Mouse (Mus musculus) forebrain, embryonic 16.5 days (tissue): ENCODE data around the gene En2. TPM values are rescaled to one million over a fixed set of nuclear protein-coding genes. Genes with fewer than 3 reads are reported as not detected.
A peak's percentile ranks its signal among the peaks of the same experiment; 100 is the strongest.

Experiments used
- ATAC-seq: fragments of 200-750 bp; cut with Nextera tagmentation; 2 replicates; pipeline ENCODE4 v1.8.0; 2017; ENCODE audit warnings: mild to moderate bottlenecking, moderate library complexity
- H3K27ac ChIP-seq: fragments of 300-500 bp; sonication (generic); 2 replicates; pipeline ENCODE4 v1.5.1; 2014; ENCODE audit warnings: low read length, control low read depth
- H3K27me3 ChIP-seq: fragments of 300-500 bp; sonication (generic); replicated peaks from 2 replicates; pipeline ENCODE4 v1.6.1; 2014; ENCODE audit warnings: low read length; ENCODE audit not compliant: control insufficient read depth, insufficient read depth
- H3K36me3 ChIP-seq: fragments of 300-500 bp; sonication (generic); 2 replicates; pipeline ENCODE4 v1.6.1; 2014; ENCODE audit not compliant: control insufficient read depth, insufficient read depth
- H3K4me1 ChIP-seq: fragments of 300-500 bp; sonication (generic); replicated peaks from 2 replicates; pipeline ENCODE4 v1.6.1; 2014; ENCODE audit warnings: low read length; ENCODE audit not compliant: control insufficient read depth, insufficient read depth
- H3K4me2 ChIP-seq: fragments of 300-500 bp; sonication (generic); 2 replicates; pipeline ENCODE4 v1.6.1; 2014; ENCODE audit warnings: mild to moderate bottlenecking, low read length, control low read depth
- H3K4me3 ChIP-seq: fragments of 300-500 bp; sonication (generic); replicated peaks from 2 replicates; pipeline ENCODE4 v1.5.1; 2014; ENCODE audit warnings: mild to moderate bottlenecking, low read length, control low read depth
- H3K9ac ChIP-seq: fragments of 300-500 bp; sonication (generic); replicated peaks from 2 replicates; pipeline ENCODE4 v1.6.1; 2014; ENCODE audit warnings: low read depth, low read length, control low read depth
- H3K9me3 ChIP-seq: fragments of 300-500 bp; sonication (generic); 2 replicates; pipeline ENCODE4 v1.6.1; 2016; ENCODE audit warnings: low read length; ENCODE audit not compliant: control insufficient read depth
- WGBS: fragments of 180-500 bp; shearing (Covaris S2); extraction: QIAGEN DNeasy Blood & Tissue Kit; methylation state at CpG from one replicate; pipeline ENCODE4 v1.1.7; 2014; 5-methylcytosine and 5-hydroxymethylcytosine counted together
- polyA plus RNA-seq: library from polyadenylated mRNA; unstranded; fragments of >200 nt; fragmentation: Nextera tagmentation; extraction: Ambion mirVana; gene quantifications from 2 replicates; pipeline ENCODE4 v1.2.1, GENCODE M21; 2015

En2 gene
- polyA plus RNA-seq, 1 experiment from 2014 or later: not detected

GRCm38 (mm10) chr5:28128851-28129250 lies 36.6 kb upstream of the En2 start:
- peaks cover 43% of the 10 kb centered on the region for H3K27me3 ChIP-seq
- H3K4me2 ChIP-seq: no peak overlapping the region
- 39% methylated on average over 1 of the region's 1 CpGs for WGBS
- no peak overlapping the region for H3K27ac ChIP-seq
- no peak overlapping the region for H3K4me3 ChIP-seq
- no peak for ATAC-seq
- no peaks in the 10 kb centered on the region for H3K36me3 ChIP-seq
- H3K4me1 ChIP-seq: peaks cover 3% of the 10 kb centered on the region; the same call in 1 of the 2 replicates
- no peak overlapping the region for H3K9ac ChIP-seq
- no peaks in the 10 kb centered on the region; the same call in 1 of the 2 replicates for H3K9me3 ChIP-seq

- Histone ChIP-seq H3K27ac (no peak overlapping the region), H3K9me3 (no peaks in the 10 kb centered on the region), H3K4me1 (no peaks in the 10 kb centered on the region), H3K36me3 (no peaks in the 10 kb centered on the region), H3K4me3 (no peak overlapping the region), H3K4me2 (no peak overlapping the region), H3K9ac (no peak overlapping the region), H3K27me3 (peaks cover 13% of the 10 kb centered on the region; the same call in 1 of the 2 replicates)
- WGBS: 89% methylated on average over 5 of the region's 5 CpGs
- no peak for ATAC-seq
Observed at GRCm38 (mm10) chr5:28132231-28132630, 33.3 kb upstream of the En2 start.

DNA sequence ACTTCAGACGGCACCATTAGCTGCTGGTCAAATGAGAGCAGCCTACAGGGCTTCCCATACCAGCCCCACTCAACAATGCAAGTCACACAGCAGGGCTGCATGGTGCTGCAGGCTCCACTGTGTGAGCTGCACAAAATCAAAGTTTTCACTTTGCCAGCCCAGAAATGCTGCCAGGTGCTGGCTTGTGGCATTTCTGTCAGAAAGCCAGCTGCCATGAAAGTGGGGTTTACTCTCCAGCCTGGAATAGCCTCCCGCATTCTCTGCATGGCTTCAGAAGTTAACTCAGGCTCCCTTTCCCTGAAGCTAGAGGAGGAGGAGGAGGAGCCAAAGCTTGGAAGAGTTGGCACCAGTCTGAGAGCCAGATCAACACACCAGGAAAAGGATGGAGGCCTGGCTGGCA lies 29.1 kb upstream of the En2 start:
- no peaks in the 10 kb centered on the region for H3K4me1 ChIP-seq
- H3K36me3 ChIP-seq: no peaks in the 10 kb centered on the region
- no peak overlapping the region for H3K27ac ChIP-seq
- WGBS: 27% methylated on average over 2 of the region's 2 CpGs
- no peak overlapping the region for H3K9ac ChIP-seq
- ATAC-seq: peak; percentile 71
- H3K9me3 ChIP-seq: no peaks in the 10 kb centered on the region
- no peak overlapping the region for H3K4me2 ChIP-seq
- H3K27me3 ChIP-seq: peaks cover 3% of the 10 kb centered on the region; the same call in 1 of the 2 replicates
- H3K4me3 ChIP-seq: no peak overlapping the region

DNA sequence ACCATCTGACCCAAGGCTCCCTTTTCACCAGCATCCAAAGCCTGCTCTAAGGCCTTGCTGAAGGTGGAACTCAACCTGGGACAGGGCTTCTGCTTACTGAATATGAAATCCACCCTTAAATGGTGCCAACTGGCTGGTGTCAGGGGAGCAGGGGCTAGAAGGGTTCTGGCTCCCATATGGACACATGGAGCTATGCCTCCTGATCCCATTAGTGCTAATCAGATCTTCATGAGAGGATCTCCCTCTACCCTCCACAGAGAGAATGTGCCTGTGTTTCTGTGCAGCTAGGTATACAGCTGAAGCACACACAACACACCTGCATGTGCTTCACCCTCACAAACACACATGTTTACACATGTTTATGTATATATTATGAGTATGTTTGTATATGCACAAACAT lies 20.9 kb upstream of the En2 start:
- Histone ChIP-seq H3K27me3 (no peaks in the 10 kb centered on the region), H3K36me3 (no peaks in the 10 kb centered on the region), H3K27ac (no peak overlapping the region), H3K4me1 (no peaks in the 10 kb centered on the region), H3K4me3 (no peak overlapping the region), H3K9ac (no peak overlapping the region), H3K9me3 (no peaks in the 10 kb centered on the region), H3K4me2 (no peak overlapping the region)
- ATAC-seq: no peak

- 85% methylated on average over 8 of the region's 8 CpGs for WGBS
- H3K4me1 ChIP-seq: no peaks in the 10 kb centered on the region
- no peak overlapping the region for H3K4me3 ChIP-seq
- no peaks in the 10 kb centered on the region for H3K36me3 ChIP-seq
- no peak for ATAC-seq
- no peak overlapping the region for H3K27ac ChIP-seq
- no peaks in the 10 kb centered on the region for H3K27me3 ChIP-seq
- H3K9ac ChIP-seq: no peak overlapping the region
- no peak overlapping the region for H3K4me2 ChIP-seq
- H3K9me3 ChIP-seq: no peaks in the 10 kb centered on the region
Observed at GRCm38 (mm10) chr5:28146018-28146417, 19.5 kb upstream of the En2 start.

- ATAC-seq: no peak
Observed at GRCm38 (mm10) chr5:28148473-28148872, 17.0 kb upstream of the En2 start.

GRCm38 (mm10) chr5:28149436-28149835 lies 16.1 kb upstream of the En2 start:
- 65% methylated on average over 3 of the region's 3 CpGs for WGBS
- Histone ChIP-seq H3K4me1 (no peaks in the 10 kb centered on the region), H3K36me3 (no peaks in the 10 kb centered on the region), H3K4me3 (no peak overlapping the region), H3K4me2 (no peak overlapping the region), H3K9ac (no peak overlapping the region), H3K27ac (no peak overlapping the region), H3K9me3 (no peaks in the 10 kb centered on the region), H3K27me3 (peaks cover 5% of the 10 kb centered on the region; the same call in 1 of the 2 replicates)
- no peak for ATAC-seq

More at GRCm38 (mm10) chr5:28148473-28148872, 17.0 kb upstream of the En2 start:
- 24% methylated on average over 3 of the region's 3 CpGs for WGBS
- Histone ChIP-seq H3K4me2 (no peak overlapping the region), H3K9me3 (no peaks in the 10 kb centered on the region), H3K27me3 (no peaks in the 10 kb centered on the region), H3K27ac (no peak overlapping the region), H3K36me3 (no peaks in the 10 kb centered on the region), H3K4me1 (no peaks in the 10 kb centered on the region), H3K4me3 (no peak overlapping the region), H3K9ac (no peak overlapping the region)

GRCm38 (mm10) chr5:28157044-28157730 lies 8.3 kb upstream of the En2 start:
- Histone ChIP-seq H3K4me1 (peaks cover 8% of the 10 kb centered on the region; the same call in 1 of the 2 replicates), H3K4me3 (no peak overlapping the region), H3K27ac (no peak overlapping the region), H3K9ac (no peak overlapping the region), H3K9me3 (no peaks in the 10 kb centered on the region), H3K4me2 (no peak overlapping the region), H3K36me3 (no peaks in the 10 kb centered on the region), H3K27me3 (peaks cover 73% of the 10 kb centered on the region)
- ATAC-seq: no peak
- WGBS: 3% methylated on average over 9 of the region's 9 CpGs

- H3K4me3 ChIP-seq: no peak overlapping the region
- H3K9ac ChIP-seq: no peak overlapping the region
- no peak overlapping the region for H3K27ac ChIP-seq
- H3K4me2 ChIP-seq: no peak overlapping the region
- H3K4me1 ChIP-seq: peaks cover 9% of the 10 kb centered on the region; the same call in 1 of the 2 replicates
- H3K36me3 ChIP-seq: no peaks in the 10 kb centered on the region
- no peaks in the 10 kb centered on the region for H3K9me3 ChIP-seq
- ATAC-seq: no peak
- WGBS: 2% methylated on average over 17 of the region's 17 CpGs
- peaks cover 77% of the 10 kb centered on the region for H3K27me3 ChIP-seq
Observed at GRCm38 (mm10) chr5:28157781-28158180, 7.7 kb upstream of the En2 start.
